Mouse (Mus musculus): ENCODE measurements around the gene C1qtnf6.

The C1qtnf6 gene

GRCm38 (mm10) chr15:78544041-78544440, 12.8 kb upstream of the C1qtnf6 start:
- DNase-seq = peak; percentile 37

- peak; percentile 52 for DNase-seq
Observed at GRCm38 (mm10) chr15:78542767-78543303, 11.6 kb upstream of the C1qtnf6 start.

- peak; percentile 47 for DNase-seq
Observed at GRCm38 (mm10) chr15:78542098-78542766, 11.0 kb upstream of the C1qtnf6 start.

DNA sequence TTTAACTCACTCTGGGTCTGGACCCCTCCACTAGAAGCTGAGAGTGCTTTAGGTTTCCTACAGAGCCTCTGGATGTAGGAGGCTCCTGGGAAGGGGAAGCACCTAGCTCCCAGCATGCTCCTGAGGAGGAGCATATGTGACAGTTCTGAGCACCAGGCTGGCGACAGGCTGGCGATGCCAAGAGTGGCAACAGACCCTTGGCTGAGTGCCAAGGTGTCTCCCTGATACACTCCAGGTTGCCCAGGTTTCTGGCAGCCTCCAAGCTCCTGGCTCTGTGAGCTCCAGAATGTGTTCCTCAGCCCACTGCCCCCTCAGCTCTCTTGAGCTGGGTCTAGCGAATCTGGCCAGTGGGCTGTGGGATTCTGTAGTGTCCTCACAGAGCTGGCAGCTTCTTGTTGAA, 10.4 kb upstream of the C1qtnf6 start:
- peak; percentile 77 for DNase-seq

GRCm38 (mm10) chr15:78541036-78541435, 9.8 kb upstream of the C1qtnf6 start:
- DNase-seq = no peak

DNA sequence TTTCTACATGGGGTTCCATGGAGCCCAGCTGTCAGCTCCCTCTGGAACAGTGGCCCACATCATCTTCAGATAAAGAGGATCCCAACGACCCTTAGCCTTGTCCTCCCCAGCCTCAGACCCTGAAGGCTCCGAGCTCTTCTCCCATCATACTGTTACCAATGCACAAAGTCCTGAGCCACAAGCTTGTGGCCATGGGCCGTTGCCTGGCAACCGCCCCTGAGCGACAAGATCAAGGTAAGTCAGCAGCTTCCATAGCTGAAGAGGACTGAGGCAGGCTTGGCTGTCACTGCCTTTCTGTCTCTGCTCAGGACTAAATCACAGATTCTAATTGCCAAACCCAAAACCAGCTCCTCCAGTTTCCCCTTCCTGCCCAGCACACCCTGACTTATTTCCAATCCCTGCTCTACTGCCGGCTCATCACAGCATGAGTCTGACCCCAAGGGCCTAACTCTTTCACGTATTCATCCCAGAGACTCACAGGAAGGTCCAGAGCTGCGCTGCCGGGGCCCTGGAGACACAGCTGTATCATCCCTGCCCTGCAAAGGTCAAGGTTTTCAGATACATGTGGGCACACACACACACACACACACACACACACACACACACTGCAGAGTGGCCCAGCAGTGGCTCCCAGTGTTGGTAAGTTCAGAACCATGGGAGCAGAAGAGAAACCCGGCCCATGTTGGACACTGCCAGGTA, 4.7 kb upstream of the C1qtnf6 start:
- no peak for DNase-seq

DNA sequence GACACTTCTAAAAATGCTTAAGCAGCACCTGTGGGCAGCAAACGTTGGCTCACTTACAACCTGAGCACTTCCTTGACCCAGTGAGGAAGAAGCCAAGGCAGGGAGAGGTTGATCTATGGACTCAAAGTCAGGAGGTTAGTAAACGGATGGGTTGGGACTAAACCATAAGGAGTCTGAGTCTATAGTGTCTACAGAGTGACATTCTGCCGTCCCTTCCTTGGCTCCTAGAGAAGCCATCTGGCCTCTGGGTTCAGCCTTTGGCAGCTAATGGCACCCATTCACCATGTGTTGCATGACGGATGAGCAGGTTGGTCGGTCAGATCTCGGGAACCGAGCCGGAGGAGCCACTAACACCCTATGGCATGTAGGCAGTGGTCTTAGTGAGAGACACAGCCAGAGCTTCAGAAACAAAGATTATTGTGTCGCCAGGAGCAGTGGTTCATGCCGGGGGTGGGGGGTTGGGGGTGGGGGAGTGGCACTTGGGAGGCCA, 2.2 kb upstream of the C1qtnf6 start:
- DNase-seq = peak; percentile 71

DNA sequence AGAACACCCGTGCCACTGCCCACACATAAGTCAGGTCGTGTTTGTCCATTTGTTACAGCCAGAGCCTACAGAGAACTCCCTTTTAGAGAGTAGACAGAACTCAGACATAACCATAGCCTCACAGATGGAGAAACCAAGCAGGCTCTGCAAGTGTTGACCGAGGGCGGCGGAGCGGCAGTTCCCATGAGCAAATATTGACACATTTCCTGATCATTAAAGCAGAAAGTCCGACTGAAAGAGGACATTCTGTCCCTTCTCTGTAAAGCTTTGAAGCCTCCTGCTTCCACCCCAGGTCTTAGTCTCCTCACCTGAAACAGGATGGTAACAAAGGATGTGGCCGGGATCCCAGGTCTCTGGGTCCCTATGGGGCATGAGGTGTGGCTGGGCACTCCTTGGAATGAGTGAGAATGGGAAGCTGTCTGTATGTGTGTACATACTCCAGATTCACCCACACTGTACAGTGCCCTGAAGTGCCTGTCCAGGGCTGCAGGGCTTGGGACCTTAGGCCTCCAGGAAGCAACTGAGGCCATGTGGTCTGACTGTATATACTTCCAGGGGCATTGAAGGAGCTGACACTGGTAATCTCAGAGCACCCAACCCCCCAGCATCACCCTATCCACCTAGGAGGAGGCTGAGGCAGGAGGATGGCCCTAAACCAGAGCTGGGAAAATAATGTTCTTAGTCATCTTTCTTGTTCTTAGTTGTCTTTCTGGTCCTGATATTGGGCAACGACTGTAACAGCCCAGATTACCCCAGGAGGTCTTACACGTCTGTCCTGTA, 1.5 kb upstream of the C1qtnf6 start:
- no peak for DNase-seq

GRCm38 (mm10) chr15:78531901-78532469, 769 bp upstream of the C1qtnf6 start:
- DNase-seq = peak; percentile 99

DNA sequence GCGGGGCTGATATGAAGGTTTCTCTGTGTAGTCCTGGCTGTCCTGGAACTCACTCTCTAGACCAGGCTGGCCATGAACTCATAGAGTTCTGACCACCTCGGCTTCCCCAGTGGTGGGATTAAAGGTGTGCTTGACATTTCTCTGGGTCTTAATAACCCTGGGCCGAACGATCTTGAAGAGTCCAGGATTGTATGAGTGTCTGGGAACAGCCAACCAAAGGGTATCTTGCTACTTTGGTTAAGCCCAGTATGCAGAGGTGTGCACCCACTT, 170 bp upstream of the C1qtnf6 start:
- no peak for DNase-seq

GRCm38 (mm10) chr15:78530141-78530540, 1.1 kb downstream of the C1qtnf6 start:
- DNase-seq = no peak

DNA sequence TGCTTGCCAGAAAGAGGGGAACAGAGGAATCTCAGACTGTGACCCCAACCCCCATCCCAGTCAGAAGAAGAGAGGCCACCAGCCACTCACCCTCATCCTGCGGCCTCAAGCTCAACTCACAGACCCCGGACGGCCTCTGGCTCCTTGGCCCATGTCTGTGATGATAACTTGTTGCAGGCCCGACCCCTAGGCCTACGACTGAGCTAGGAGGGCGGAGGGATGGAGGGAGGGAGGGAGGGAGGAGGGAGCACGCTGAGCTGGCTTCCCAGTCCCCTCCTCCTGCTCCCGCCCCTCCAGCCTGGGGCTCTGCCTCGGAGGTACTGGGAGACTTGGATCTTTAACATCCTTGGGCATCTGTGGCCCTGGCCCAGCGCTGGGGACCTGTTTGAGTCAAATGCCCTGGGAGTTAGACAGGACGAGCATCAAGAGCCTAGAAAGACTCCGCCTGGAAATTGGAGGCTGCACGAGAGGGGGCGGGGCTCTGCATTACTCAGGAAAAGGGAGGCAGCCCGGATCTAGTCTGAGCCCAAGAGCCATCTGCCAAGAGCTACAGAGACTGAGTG, 1.7 kb downstream of the C1qtnf6 start:
- DNase-seq = peak; percentile 55

GRCm38 (mm10) chr15:78528726-78529411, 2.3 kb downstream of the C1qtnf6 start:
- DNase-seq = no peak

- no peak for DNase-seq
Observed at GRCm38 (mm10) chr15:78527973-78528372, 3.2 kb downstream of the C1qtnf6 start.

DNA sequence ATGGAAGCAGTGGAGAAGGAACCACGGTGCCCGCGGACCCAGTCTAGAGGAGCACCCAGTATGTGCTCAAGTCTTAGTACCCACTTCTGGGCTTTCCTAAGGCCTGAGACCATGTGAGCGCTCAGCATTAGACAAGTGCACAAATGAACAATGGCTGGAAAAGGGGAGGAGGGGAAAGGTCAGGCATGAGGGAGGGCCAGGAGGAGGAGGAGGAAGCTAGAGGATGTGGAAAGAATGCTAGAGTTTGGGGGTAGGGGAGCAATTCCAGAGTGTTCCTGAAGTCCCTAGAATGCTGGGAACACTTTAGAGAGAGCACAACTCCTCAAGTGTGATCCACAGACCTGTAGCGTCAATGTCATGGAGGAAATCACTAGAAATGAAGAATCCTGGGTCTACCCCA, 7.1 kb downstream of the C1qtnf6 start:
- DNase-seq = no peak

DNA sequence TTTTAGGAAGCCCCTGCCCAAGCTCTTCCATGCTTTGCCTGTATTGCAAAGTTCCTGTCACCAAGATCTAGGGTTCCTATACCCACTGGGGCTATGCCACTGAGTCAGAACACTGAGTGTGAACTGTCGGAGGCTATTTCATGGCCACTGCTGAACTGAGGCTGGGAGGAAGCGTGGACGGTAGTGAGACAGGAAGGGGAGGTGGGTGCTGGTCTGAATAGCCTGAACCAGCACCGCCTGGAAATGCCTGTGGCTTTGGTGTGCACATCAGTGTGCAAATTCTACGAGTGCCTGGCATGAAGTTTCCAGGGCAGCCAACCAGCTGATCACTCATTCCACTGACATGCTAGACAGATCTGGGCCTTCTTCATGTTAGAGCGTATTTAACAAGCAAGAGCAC, 9.3 kb downstream of the C1qtnf6 start:
- no peak for DNase-seq

DNA sequence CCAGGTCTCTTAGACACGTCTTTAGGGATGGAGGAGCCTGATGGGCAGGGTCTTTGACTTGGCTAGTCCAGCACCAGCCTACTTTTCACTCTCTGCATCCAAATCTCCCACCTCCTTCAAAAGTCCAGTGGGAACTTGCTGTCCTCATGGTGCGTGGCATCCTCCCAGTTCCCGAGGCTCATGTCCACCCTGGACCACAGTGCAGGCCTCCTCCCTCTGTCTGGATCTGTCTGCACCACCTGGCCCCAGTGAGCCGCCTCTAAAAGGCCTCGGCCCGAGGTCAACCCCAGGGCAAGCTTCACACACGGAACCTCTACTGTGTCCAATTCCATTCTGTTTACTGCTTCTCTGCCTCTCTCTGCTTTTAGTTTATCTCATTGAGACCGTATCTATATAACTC, 9.9 kb downstream of the C1qtnf6 start:
- no peak for DNase-seq

- no peak for DNase-seq
Observed at GRCm38 (mm10) chr15:78520112-78520715, 11.0 kb downstream of the C1qtnf6 start.

DNA sequence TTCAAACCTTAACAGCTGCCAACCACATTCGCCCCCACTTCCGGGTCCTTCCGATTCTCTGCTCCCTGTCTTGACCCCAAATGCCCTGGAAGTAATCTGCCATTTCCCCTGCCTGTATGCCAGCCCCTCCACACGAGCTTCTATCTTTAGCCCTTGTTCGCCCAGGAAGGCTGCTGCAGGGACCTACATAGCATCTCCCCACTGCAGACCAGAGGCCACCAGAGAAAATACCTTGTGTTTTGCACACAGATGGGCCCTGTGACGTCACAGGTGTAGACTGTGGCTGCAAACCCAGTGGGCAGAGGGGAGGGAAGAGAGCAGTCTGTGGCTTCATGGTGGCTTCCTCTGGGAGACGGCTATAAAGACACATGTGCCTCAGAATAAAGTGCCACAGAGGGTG, 13.0 kb downstream of the C1qtnf6 start:
- DNase-seq = no peak

GRCm38 (mm10) chr15:78515759-78516158, 15.5 kb downstream of the C1qtnf6 start:
- DNase-seq = no peak

- peak; percentile 76 for DNase-seq
Observed at GRCm38 (mm10) chr15:78514393-78515146, 16.6 kb downstream of the C1qtnf6 start.
